Mouse (Mus musculus): ENCODE measurements around the gene Pnpla2.

The Pnpla2 gene

DNA sequence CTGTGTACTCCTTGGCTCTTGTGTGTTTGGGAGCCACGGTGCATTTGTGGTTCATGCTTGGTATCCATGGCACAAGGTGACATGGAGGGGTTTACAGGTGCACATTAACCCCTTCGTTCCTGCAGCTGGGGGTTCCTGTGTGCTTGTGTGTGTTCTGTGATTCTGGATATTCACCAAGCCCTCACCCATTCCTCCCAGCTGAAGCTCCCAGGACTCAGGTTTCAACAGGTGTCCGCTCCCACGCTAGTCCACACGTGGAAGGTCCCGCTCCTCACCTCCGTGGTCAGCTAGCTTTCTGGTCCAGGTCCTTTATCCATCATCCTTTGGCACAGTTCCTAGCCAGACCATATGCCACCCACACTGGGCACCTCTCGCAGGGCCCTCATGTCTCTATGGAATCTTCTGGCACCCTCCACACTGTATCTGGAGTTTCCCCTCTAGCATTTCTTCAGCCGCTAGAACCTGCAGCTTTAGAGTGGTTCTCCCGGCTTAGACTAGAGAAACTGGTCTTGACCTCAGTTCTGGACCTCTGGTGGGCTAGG is 11.7 kb downstream of the Pnpla2 start:
- no peak for DNase-seq (ENCODE audit: extremely low read depth, low read depth, low spot score)

DNA sequence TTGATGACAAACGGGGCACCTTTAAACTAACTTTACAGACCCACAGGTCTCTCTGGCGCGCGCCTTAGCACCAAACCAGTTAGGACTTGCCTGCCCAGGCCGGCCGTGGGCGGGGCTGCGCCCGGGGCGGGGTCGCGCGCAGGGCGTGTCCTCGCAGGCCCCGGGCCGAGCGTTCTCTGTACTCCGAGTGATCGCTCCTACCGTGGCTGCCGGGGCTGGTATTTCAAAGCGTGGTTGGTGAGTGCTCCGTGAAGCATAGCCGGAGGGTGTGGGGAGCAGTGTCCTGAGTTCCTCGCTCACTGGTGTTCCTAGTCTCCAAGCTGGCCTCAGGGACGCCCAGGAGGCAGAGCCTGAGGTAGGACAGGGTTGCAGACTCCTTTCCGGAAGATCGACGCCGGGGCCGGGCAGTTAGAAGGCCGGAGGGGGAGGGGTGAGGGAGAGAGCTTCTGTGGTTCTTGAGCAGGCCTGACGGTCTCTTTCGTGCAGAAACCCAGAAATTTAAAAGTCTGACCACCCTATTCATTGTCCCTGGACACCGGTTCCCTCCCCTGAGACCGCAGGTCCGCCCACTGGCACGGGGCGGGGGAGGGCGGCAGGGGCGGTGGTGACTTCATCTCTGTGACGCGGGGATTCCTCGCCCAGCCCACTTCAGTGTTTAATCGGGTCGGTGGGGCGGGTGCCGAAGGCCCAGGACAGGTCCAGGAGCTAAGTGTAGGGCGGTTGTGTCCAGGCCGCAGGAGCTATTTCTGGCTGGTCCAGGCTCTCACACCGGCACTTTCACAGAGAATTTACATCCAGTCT is 12.4 kb downstream of the Pnpla2 start, which contains the start of gene Cd151:
Cd151 (plus strand) TSS at position 163 of the 801 bp plus-strand sequence.
- DNase-seq (ENCODE audit: extremely low read depth, low read depth, low spot score), result no peak

DNA sequence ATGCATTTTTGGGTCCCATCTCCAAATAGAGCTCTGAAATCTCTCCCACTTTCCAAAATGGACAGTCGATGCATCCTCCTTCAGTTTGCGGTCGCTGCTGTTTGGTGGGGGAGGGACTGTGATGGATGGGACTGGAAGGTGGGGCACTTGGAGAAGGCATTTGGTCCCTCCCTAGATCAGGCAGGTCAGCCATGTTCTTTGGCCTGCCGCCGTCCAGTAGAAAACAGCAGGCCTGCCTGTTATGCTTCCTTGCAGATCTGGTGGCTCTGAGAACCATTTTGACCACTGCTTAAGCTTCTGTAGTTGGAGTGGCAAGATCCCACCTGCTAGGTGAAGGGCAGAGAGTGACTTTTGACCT is 13.1 kb downstream of the Pnpla2 start:
- no peak for DNase-seq (ENCODE audit: extremely low read depth, low read depth, low spot score)

DNA sequence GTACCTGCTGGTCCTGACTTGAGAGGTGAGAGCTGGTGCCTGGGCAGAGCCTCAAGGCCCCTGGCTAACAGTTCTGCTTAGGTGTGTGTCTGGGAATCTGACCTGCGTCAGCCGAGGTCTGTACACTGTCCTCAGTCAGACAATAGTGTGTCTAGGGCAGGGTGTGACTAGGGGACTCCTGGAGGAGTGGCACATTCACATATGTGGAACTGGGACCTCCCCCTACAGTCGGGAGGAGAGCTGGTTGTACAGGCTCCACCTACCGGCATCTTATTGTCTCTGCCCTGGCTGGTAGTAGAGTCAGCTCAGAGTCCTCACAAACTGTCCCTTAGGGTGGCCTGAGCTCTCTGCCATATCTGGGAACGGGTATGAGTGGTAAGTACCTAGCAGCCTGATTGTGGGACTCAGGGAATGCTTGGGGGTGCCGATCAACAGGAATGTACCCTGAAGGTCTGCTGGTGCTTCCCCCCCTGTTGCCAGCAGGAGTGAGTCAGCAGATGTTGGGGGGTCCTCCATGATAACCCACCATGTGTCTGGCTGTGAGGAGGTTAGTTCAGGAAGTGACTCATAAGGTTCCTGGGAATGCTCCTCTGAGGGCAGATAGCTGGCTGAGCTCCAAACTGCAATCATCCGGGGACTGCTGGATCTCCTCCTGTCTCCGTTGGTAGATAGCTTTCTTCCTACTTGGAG is 13.7 kb downstream of the Pnpla2 start:
- DNase-seq (ENCODE audit: extremely low read depth, low read depth, low spot score), result no peak

DNA sequence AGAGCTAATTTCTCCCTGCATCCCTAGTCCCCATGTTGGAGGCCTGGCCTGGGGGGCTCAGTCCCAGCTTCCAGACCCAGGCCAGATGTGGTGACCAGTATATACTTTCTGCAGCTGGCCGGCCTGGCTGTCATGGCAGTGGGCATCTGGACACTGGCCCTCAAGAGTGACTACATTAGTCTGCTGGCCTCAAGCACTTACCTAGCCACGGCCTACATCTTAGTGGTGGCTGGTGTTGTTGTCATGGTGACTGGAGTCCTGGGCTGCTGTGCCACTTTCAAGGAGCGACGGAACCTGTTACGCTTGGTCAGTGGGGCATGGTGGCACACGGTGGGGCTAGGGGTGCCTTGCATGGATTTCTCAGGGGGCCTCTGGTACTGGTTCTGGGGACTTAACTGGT is 14.4 kb downstream of the Pnpla2 start:
- no peak for DNase-seq (ENCODE audit: extremely low read depth, low read depth, low spot score)

DNA sequence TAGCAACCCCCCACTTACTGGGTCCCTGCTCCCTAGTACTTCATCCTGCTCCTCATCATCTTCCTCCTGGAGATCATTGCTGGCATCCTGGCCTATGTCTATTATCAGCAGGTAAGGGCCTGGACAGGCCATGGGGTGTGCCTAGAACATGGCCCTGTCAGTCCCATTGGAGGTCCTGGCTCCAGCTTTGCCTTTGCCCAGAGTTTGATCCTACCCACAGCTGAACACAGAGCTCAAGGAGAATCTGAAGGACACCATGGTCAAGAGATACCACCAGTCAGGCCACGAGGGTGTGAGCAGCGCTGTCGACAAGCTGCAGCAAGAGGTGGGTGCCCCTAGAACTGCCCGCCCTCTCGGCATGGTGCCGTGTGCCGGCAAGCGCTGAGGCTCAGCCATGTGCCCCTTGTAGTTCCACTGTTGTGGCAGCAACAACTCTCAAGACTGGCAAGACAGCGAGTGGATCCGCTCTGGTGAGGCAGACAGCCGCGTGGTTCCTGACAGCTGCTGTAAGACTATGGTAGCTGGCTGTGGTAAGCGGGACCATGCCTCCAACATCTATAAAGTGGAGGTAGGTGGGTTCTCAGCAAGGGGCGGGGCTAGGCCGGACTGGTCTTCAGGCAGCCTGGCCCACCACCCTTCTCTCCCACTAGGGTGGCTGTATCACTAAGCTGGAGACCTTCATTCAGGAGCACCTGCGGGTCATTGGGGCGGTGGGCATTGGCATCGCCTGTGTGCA is 15.1 kb downstream of the Pnpla2 start:
- no peak for DNase-seq (ENCODE audit: extremely low read depth, low read depth, low spot score)

DNA sequence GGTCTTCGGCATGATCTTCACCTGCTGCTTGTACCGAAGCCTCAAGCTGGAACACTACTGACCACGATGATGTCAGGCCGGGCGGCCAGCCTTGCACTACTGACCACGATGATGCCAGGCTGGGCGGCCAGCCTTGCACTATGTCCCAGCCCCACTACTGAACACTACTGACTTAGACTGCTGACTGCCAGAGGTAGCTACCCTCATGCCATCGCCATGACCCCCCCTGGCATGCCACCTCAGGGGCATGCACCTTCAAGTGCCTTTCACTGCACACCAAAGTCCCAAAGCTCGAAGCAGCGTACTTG is 15.6 kb downstream of the Pnpla2 start:
- DNase-seq (ENCODE audit: extremely low read depth, low read depth, low spot score), result no peak

DNA sequence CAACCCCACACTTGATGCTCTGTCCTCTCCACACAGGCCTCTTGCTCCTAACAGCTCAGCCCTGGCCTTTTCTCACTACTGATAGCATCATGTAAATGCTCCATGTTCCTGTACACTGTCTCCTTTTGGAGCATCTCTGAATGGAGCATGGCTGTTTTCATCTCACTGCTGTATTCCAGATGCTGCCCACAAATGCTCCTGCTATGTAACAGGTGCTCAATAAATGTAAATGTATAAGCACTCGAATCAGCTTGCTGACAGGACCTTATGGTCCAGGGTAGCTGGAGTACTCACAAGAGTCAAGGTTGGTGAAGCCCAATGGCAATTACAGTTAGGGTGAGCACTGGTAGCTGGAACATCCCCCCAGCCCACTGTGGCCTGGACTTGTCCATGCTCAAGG is 16.2 kb downstream of the Pnpla2 start:
- no peak for DNase-seq (ENCODE audit: extremely low read depth, low read depth, low spot score)

DNA sequence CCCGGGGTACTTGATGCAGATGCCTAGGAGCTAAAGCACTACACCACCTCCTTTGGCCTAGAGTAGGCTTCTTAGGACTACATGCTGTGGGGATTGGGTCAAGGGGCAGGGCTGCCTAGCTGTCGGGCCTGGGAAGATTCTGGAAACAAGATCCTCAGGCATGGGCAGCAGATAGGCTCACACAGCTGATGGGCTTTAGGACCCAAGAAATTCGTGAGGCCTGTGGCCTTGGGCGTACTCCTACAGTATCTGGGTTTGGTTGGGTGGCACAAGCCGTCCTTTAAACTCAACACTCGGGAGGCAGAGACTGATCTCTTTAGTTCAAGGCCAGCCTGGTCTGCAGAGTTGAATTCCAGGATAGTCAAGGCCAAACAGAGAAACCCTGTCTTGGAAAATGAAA is 17.2 kb downstream of the Pnpla2 start:
- DNase-seq (ENCODE audit: extremely low read depth, low read depth, low spot score), result no peak

DNA sequence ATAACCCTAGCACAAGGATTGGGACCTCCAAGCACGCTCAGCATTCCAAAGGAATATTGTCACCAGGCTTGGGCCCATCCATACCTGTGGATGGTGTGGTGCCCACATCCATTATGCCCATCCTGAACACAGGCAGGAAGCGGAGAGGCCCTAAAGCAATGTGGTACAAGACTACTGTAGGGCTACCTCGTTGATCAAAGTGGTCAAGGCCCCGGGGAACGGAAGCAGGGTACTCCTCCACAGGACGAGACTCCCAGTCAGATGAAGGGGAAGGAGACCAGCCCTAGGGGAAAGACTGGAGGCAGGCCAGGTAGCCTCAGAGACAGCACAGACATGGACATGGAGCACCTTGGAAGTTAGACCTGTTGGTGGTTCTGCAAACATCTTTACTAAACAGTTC is 17.8 kb downstream of the Pnpla2 start:
- no peak for DNase-seq (ENCODE audit: extremely low read depth, low read depth, low spot score)

DNA sequence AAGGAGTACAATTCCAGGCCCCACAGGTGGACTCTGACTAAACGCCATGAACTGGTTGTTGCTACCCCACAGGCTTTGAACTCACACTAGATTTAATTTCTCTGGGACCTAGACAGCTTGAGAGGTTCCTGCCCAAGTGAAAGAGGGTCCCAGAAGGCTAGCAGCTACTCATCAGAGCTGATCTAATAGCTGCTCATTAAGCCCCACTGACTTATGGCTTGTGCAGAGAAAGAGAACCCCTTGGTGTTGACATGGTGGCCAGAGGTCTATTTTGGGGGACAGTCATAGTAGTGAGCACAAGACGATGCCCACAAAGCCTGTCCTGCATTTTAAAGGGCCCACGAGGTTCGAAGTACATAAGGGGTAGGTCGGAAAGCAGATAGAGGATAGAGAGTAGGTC is 19.2 kb downstream of the Pnpla2 start:
- no peak for DNase-seq (ENCODE audit: extremely low read depth, low read depth, low spot score)

DNA sequence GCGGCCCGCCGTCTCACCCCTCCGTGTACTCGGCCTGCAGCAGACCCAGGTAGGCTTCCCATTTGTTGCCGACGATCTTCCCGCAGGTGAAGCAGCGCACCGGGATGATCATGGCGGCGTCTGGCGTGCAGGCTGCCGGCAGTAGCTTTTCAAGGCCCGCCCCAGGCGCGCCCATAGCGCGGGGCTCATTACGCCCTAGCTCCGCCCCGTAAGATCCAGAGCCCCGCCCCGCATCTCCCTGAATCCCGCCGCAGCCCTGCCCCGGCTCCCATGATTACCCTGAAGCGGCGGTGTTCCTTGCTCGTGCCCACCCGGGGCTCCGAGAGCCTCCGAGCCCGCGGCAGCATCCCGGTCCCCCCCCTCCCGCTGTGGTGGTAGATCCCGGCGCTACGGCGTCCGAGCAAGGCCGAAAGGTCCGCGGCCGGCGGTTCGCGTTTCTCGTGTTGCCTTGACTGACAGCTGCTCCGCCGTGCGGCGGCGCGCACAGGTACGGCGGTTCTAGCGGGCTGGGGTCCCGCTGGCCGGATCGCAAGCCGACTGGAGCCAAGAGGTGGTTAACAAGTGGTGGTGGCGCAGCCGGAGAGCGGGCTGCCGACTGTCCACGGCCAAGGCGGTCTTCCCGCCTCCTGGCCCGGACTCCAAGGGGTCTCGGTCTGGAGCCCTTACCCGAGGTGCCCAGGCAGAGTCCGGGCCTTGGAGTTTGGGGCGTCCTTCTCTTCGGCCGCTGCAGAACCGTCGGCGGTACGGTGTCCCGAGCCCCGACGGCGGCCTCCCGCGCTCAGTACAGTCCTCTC is 20.2 kb downstream of the Pnpla2 start, which contains the start of the genes Polr2l and Tspan4:
Polr2l (minus strand) TSS at position 122 of the 794 bp plus-strand sequence.
Tspan4 (plus strand) TSS at position 230 of the 794 bp plus-strand sequence.
- no peak for DNase-seq (ENCODE audit: extremely low read depth, low read depth, low spot score)

DNA sequence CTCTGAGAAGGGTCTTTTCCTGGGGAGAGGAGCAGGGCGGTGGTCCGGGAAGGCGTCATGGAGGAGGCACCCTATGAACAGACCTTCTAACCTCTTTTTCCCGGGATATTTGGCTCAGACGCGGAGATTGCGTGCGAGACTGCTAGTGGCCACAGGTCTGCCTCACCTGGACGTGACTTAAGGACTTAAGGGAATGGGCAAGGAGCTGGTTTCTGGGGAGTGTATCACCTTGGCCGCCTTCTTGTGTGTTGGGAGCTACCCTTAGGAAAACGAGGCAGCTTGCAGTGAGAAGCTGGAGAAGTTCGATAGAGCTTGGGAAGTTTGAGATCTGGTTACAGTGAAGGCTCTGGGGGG is 20.8 kb downstream of the Pnpla2 start:
- DNase-seq (ENCODE audit: extremely low read depth, low read depth, low spot score), result no peak

DNA sequence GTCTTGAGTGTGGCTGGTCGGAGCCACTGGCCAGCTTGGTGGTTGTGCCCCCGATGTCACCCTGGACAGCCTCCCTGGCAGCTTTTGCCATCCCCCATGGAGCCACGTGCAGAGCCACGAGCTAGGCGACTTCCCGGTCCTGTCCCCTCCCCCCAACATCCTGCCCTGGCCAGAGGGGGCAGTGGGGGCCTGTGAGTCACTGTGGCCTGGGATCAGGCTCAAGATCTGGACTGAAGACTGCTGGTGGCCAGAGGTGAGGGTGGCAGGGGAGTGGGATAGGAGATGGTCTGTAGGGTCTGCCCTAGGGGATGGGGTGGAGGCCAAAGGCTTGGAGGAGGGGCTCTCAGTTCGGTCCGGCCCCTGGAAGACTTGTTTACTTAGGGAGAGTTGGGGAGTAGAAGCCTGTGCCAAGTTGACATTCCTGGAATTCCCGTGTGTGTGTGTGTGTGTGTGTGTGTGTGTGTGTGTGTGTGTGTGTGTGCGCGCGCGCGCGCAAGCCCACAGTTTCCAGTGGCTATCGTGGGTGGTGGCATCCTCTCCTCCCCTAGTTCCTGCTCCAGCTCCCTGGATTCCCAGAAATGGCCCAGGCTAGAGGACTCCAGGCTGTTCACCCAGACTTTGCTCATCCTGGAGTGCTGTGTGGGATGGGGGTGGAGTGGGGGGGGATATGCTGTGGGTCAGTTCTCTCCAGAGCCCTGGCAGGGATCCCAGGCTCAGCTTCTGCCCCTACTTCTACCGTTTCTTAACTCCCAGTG is 21.4 kb downstream of the Pnpla2 start:
- no peak for DNase-seq (ENCODE audit: extremely low read depth, low read depth, low spot score)

DNA sequence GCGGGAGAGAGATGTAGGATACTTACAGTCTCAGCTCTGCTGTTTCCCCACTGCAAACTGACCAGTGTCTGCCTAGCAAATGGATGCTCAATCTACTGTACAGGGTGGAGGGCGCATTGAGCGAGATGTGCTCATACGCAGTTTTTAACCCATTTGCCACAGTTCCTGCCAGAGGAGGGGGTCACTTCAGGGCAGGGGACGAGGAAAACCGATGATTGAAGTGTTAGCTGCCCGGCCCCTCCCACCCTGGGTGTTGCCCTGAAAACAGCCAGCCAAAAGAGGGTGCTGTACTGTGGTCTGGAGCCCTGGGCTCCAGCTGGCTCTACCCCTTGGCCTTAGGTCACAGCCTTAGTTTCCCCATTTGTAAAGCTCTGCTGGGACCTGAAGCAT is 22.0 kb downstream of the Pnpla2 start:
- DNase-seq (ENCODE audit: extremely low read depth, low read depth, low spot score), result no peak

DNA sequence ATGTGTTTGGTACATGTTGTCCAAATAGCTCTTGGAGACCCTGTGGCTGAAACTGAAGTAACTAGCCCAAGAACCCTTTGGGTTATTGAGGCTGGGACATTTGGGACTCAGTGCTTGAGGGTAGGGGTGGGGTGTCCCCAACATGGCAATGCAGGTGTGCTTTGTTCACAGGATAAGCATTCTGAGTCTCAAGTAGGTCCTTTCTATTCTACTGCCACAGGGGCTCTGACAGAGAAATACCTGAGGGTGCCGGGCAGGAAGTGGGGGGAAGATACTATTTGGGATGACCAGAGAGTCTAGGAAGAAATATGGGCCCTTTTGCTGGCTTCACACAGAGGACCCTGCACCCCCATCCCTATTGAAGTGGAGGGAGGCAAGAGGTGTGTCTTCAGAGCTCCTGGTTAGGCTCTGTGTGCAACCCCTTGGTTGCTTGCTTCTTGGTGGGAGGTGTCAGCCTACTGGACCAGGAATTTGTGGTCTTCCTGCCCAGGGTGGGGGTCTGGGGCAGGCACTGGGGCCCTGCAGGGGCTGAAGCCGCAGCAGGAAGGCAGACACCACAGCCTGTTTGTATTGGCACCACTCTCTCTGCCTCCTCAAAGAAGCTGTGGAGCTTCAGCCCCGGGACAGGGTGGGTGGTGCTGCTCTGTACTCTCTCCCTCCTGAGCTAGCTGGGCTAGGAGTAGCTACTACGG is 22.7 kb downstream of the Pnpla2 start:
- DNase-seq (ENCODE audit: extremely low read depth, low read depth, low spot score), result no peak

DNA sequence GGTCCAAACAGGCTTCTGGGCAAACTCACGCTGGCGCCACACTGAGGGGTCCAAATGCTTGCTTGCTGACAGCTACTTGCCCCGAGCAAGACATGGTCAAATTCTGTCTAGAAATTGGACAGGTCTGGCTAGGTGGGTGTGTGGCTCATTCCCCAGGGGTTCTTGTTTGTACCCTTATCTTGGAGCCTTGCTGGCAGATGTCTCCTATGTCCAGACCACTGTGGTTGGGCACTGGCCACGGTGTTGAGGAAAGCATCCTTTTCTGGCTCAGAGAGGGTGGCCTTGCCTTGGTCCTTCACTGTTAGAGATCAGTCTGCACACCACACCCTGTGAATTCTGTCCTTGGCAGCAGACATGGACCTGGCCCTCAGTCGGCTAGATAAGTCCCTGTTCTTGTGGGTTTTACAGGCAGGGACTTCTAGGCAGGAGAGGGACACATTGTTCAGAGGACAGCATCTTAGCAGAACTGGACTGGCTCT is 23.3 kb downstream of the Pnpla2 start:
- DNase-seq (ENCODE audit: extremely low read depth, low read depth, low spot score), result no peak

DNA sequence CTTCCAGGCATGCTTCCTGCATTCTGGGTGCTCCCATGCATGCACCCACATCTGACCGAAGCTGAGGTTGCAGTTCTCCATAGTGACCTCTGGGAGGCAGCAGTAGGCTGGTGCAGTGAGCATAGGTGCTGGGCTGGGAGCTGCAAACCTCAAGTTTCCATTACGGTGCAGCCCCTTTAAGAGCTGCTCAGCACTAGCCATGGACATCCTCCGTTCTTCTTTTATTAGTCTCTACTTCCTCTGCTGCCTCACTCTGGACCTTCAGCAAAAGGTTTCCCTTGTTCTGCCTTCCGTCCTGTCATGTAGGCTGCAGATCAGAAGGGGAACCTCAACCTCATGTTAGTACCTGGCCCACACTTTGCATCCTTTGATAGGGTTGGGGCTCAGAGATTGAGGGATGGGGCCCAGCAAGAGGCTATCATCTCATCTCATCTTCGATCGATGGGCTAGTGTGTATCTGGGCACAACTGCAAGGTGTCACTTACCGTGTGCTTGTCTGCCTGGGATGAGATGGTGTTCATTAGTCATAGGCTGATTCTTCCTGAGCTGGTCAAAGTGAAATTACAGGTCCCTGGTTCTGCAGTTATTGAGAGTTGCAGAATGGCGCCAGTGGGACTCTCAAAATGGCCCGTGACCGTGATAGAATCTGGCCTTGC is 26.0 kb downstream of the Pnpla2 start:
- DNase-seq (ENCODE audit: extremely low read depth, low read depth, low spot score), result no peak

All from fat pad, adult 2 months (tissue).